Mouse (Mus musculus): ENCODE measurements around the gene Shpk. TPM values are rescaled to one million over a fixed set of nuclear protein-coding genes. Genes with fewer than 3 reads are reported as not detected.
A peak's percentile ranks its signal among the peaks of the same experiment; 100 is the strongest.

Gene Shpk
- polyA plus RNA-seq, 1 experiment = 1.3 TPM

DNA sequence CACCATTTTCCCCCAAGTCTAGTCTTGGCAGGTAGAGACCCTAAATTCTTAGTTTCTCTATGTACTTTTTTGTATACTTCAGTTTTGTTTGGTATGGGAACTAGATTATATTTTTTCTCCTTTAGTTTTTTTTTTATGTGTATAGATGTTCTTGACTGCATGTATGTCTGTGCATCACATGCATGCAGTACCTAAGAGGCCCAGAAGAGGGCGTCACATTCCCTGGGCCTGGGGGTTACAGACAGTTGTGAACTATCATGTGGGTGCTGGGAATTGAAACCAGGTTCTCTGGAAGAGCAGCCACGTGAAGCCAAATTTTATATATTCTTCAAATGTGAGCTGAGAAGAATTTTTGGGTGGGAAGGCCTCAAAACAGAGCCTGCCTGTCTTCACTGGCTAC is 20.4 kb downstream of the Shpk start:
- no peaks in the 10 kb centered on the region for H3K27me3 ChIP-seq (ENCODE audit: control insufficient read depth, insufficient read depth, insufficient read length)
- no peak overlapping the region for H3K4me3 ChIP-seq
- H3K36me3 ChIP-seq (ENCODE audit: control insufficient read depth, insufficient read depth) = no peaks in the 10 kb centered on the region
- H3K4me2 ChIP-seq (ENCODE audit: low read depth) = no peak overlapping the region
- no peaks in the 10 kb centered on the region for H3K79me2 ChIP-seq (ENCODE audit: control insufficient read depth, insufficient read depth)
- TF ChIP-seq MYOG (IDR thresholded peaks at IDR 0.05; ENCODE audit: control insufficient read depth in 1 of 3, insufficient read depth in 1 of 3, insufficient read length in 2 of 3, low read depth in 2 of 3) (no peak), TCF12 (IDR thresholded peaks at IDR 0.05; ENCODE audit: insufficient read depth, poor library complexity, severe bottlenecking) (no peak), MAX (IDR thresholded peaks at IDR 0.05; ENCODE audit: low read depth) (no peak), POLR2AphosphoS2 (IDR thresholded peaks at IDR 0.05; ENCODE audit: insufficient read length, low read depth) (no peak), REST (IDR thresholded peaks at IDR 0.05; ENCODE audit: insufficient read depth, insufficient read length) (no peak)
- H3ac ChIP-seq (ENCODE audit: control insufficient read depth, insufficient read length) = no peak overlapping the region

DNA sequence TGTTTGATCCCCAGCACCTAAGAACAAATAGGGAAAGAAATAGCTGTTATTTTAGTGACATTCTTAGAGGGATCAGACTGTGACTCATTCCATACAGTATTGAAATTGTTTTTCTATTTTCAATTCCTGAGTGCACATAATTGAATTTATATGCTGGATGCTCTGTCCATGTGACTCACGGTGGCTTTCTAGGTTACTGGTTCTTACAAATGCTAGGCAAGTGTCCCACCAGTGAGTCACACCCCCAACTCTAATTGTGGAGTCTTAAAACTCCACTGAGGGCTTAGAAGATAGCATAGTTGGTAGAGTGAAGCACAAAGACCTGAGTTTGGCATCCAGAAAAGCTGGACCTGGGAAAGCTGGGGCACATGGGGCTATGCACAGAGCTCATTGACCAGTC is 21.4 kb downstream of the Shpk start:
- Histone ChIP-seq H3K36me3 (ENCODE audit: control insufficient read depth, insufficient read depth) (no peaks in the 10 kb centered on the region), H3ac (ENCODE audit: control insufficient read depth, insufficient read length) (no peak overlapping the region), H3K4me2 (ENCODE audit: low read depth) (no peak overlapping the region), H3K27me3 (ENCODE audit: control insufficient read depth, insufficient read depth, insufficient read length) (no peaks in the 10 kb centered on the region), H3K4me3 (no peak overlapping the region), H3K79me2 (ENCODE audit: control insufficient read depth, insufficient read depth) (no peaks in the 10 kb centered on the region)
- TF ChIP-seq MAX (IDR thresholded peaks at IDR 0.05; ENCODE audit: low read depth) = no peak
- no peak for TF ChIP-seq POLR2A (IDR thresholded peaks at IDR 0.05; ENCODE audit: insufficient read length, low read depth)
- TF ChIP-seq USF1 (IDR thresholded peaks at IDR 0.05; ENCODE audit: low read depth) = no peak
- TF ChIP-seq TCF12 (IDR thresholded peaks at IDR 0.05; ENCODE audit: insufficient read depth, poor library complexity, severe bottlenecking) = no peak
- no peak for TF ChIP-seq MYOD1 (IDR thresholded peaks at IDR 0.05; ENCODE audit: control insufficient read depth in 1 of 3, insufficient read length in 2 of 3, low read depth in 2 of 3)

GRCm38 (mm10) chr11:73222846-73223245 is 23.6 kb downstream of the Shpk start:
- TF ChIP-seq REST (IDR thresholded peaks at IDR 0.05; ENCODE audit: insufficient read depth, insufficient read length) (peak; percentile 70), TCF12 (IDR thresholded peaks at IDR 0.05; ENCODE audit: insufficient read depth, poor library complexity, severe bottlenecking) (no peak)
- H3ac ChIP-seq (ENCODE audit: control insufficient read depth, insufficient read length) = no peak overlapping the region
- no peaks in the 10 kb centered on the region for H3K36me3 ChIP-seq (ENCODE audit: control insufficient read depth, insufficient read depth)
- H3K4me2 ChIP-seq (ENCODE audit: low read depth) = no peak overlapping the region
- no peaks in the 10 kb centered on the region for H3K79me2 ChIP-seq (ENCODE audit: control insufficient read depth, insufficient read depth)
- no peaks in the 10 kb centered on the region for H3K27me3 ChIP-seq (ENCODE audit: control insufficient read depth, insufficient read depth, insufficient read length)
- H3K4me3 ChIP-seq = no peak overlapping the region

DNA sequence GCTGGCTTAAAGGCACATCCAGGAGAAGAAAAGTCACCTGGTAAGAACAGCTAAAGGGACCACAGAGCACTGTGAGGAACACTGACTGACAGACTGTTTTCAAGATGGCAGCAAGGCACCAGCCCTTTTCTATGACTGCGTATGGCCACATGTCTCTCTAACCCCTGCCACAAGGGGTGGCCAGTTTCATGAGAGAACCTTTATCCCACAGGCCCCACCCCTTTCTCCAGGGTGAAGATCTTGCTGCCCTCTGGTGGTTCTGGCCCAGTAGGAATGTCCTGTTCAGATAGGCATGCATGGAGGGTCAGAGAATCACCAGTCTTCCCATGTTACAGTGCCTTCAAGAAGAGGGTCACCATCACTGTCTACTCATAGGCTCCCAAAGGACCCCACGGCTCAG is 24.7 kb downstream of the Shpk start:
- H3K36me3 ChIP-seq (ENCODE audit: control insufficient read depth, insufficient read depth) = no peaks in the 10 kb centered on the region
- H3K27me3 ChIP-seq (ENCODE audit: control insufficient read depth, insufficient read depth, insufficient read length) = no peaks in the 10 kb centered on the region
- no peak overlapping the region for H3ac ChIP-seq (ENCODE audit: control insufficient read depth, insufficient read length)
- H3K79me2 ChIP-seq (ENCODE audit: control insufficient read depth, insufficient read depth) = no peaks in the 10 kb centered on the region
- H3K4me3 ChIP-seq = no peak overlapping the region
- no peak overlapping the region for H3K4me2 ChIP-seq (ENCODE audit: low read depth)
- no peak for TF ChIP-seq MYOD1 (IDR thresholded peaks at IDR 0.05; ENCODE audit: control insufficient read depth in 1 of 3, insufficient read length in 2 of 3, low read depth in 2 of 3)
- TF ChIP-seq MAX (IDR thresholded peaks at IDR 0.05; ENCODE audit: low read depth) = no peak
- no peak for TF ChIP-seq SRF (IDR thresholded peaks at IDR 0.05; ENCODE audit: control insufficient read depth, insufficient read length, low read depth)
- no peak for TF ChIP-seq E2F4 (IDR thresholded peaks at IDR 0.05; ENCODE audit: insufficient read depth)
- TF ChIP-seq CEBPB (IDR thresholded peaks at IDR 0.05; ENCODE audit: insufficient read depth, poor library complexity, severe bottlenecking) = no peak
- no peak for TF ChIP-seq REST (IDR thresholded peaks at IDR 0.05; ENCODE audit: insufficient read depth, insufficient read length)
- TF ChIP-seq POLR2AphosphoS2 (IDR thresholded peaks at IDR 0.05; ENCODE audit: insufficient read length, low read depth) = no peak
- no peak for TF ChIP-seq MYOG (IDR thresholded peaks at IDR 0.05; ENCODE audit: control insufficient read depth in 1 of 3, insufficient read depth in 1 of 3, insufficient read length in 2 of 3, low read depth in 2 of 3)
- no peak for TF ChIP-seq TCF3 (IDR thresholded peaks at IDR 0.05; ENCODE audit: insufficient read length, low read depth)
- TF ChIP-seq USF1 (IDR thresholded peaks at IDR 0.05; ENCODE audit: low read depth) = no peak
- TF ChIP-seq POLR2A (IDR thresholded peaks at IDR 0.05; ENCODE audit: insufficient read length, low read depth) = no peak
- no peak for TF ChIP-seq TCF12 (IDR thresholded peaks at IDR 0.05; ENCODE audit: insufficient read depth, poor library complexity, severe bottlenecking)

- H3K4me2 ChIP-seq (ENCODE audit: low read depth) = no peak overlapping the region
- H3ac ChIP-seq (ENCODE audit: control insufficient read depth, insufficient read length) = no peak overlapping the region
- no peak overlapping the region for H3K4me3 ChIP-seq
- H3K79me2 ChIP-seq (ENCODE audit: control insufficient read depth, insufficient read depth) = no peaks in the 10 kb centered on the region
- H3K36me3 ChIP-seq (ENCODE audit: control insufficient read depth, insufficient read depth) = no peaks in the 10 kb centered on the region
- TF ChIP-seq MYOG (IDR thresholded peaks at IDR 0.05; ENCODE audit: control insufficient read depth in 1 of 3, insufficient read depth in 1 of 3, insufficient read length in 2 of 3, low read depth in 2 of 3) = no peak
- no peak for TF ChIP-seq SRF (IDR thresholded peaks at IDR 0.05; ENCODE audit: control insufficient read depth, insufficient read length, low read depth)
- TF ChIP-seq POLR2A (IDR thresholded peaks at IDR 0.05; ENCODE audit: insufficient read length, low read depth) = no peak
- TF ChIP-seq USF1 (IDR thresholded peaks at IDR 0.05; ENCODE audit: low read depth) = no peak
- no peak for TF ChIP-seq TCF12 (IDR thresholded peaks at IDR 0.05; ENCODE audit: insufficient read depth, poor library complexity, severe bottlenecking)
- TF ChIP-seq MAX (IDR thresholded peaks at IDR 0.05; ENCODE audit: low read depth) = no peak
- TF ChIP-seq E2F4 (IDR thresholded peaks at IDR 0.05; ENCODE audit: insufficient read depth) = no peak
- TF ChIP-seq TCF3 (IDR thresholded peaks at IDR 0.05; ENCODE audit: insufficient read length, low read depth) = no peak
- no peak for TF ChIP-seq CEBPB (IDR thresholded peaks at IDR 0.05; ENCODE audit: insufficient read depth, poor library complexity, severe bottlenecking)
- TF ChIP-seq REST (IDR thresholded peaks at IDR 0.05; ENCODE audit: insufficient read depth, insufficient read length) = no peak
- no peak for TF ChIP-seq MYOD1 (IDR thresholded peaks at IDR 0.05; ENCODE audit: control insufficient read depth in 1 of 3, insufficient read length in 2 of 3, low read depth in 2 of 3)
- TF ChIP-seq POLR2AphosphoS2 (IDR thresholded peaks at IDR 0.05; ENCODE audit: insufficient read length, low read depth) = no peak
- H3K27me3 ChIP-seq (ENCODE audit: control insufficient read depth, insufficient read depth, insufficient read length) = no peaks in the 10 kb centered on the region
These were observed 26.6 kb downstream of the Shpk start for GRCm38 (mm10) chr11:73225856-73226255.
